Mouse (Mus musculus): ENCODE data around the gene Mta1.

The Mta1 gene

DNA sequence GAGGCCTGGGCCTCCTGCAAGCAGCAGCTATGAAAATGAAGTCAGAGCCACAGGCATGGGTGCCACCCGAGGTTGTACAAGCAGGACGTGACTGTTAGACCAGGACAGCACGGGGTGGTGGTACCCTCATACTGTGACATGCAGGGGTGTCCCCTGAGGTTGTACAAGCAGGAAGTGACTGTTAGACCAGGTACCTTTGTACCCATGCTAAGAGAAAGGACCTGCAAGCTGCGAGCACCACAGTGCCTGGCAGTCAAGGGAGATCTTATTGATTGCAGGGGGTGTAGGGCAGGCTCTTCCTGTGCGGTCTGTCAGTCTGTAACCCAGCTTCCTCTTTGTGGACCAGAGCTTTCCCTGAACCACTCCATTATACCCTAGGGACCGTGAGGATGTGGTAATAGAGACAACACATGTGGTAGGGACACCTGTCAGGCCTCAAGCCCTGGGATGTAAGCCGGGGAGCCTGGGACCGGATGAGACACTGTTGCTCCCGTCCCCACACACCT is 70.0 kb downstream of the Mta1 start:
- ATAC-seq (ENCODE audit: insufficient number of reproducible peaks, low FRiP score, low TSS enrichment): no peak

GRCm38 (mm10) chr12:113176960-113177725 is 79.1 kb downstream of the Mta1 start:
- no peak for ATAC-seq (ENCODE audit: insufficient number of reproducible peaks, low FRiP score, low TSS enrichment)

DNA sequence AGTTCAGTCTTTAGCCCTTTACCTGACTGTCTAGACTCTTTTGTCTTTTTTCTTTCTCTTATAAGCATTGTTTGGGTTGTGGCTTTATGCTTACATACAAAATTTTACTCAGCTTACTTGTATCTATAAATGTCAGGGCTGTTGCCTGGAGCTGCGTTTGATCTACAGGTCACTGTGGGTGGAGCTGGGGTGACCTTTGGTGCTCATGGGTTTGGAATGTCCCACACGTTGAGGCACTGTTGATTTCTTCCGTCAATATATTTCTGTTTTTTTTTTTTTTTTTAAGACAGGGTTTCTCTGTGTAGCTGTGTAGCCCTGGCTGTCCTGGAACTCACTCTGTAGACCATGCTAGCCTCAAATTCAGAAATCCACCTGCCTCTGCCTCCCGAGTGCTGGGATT is 82.9 kb downstream of the Mta1 start:
- no peak for ATAC-seq (ENCODE audit: insufficient number of reproducible peaks, low FRiP score, low TSS enrichment)

GRCm38 (mm10) chr12:113184945-113185344 is 86.9 kb downstream of the Mta1 start:
- ATAC-seq (ENCODE audit: insufficient number of reproducible peaks, low FRiP score, low TSS enrichment): no peak

DNA sequence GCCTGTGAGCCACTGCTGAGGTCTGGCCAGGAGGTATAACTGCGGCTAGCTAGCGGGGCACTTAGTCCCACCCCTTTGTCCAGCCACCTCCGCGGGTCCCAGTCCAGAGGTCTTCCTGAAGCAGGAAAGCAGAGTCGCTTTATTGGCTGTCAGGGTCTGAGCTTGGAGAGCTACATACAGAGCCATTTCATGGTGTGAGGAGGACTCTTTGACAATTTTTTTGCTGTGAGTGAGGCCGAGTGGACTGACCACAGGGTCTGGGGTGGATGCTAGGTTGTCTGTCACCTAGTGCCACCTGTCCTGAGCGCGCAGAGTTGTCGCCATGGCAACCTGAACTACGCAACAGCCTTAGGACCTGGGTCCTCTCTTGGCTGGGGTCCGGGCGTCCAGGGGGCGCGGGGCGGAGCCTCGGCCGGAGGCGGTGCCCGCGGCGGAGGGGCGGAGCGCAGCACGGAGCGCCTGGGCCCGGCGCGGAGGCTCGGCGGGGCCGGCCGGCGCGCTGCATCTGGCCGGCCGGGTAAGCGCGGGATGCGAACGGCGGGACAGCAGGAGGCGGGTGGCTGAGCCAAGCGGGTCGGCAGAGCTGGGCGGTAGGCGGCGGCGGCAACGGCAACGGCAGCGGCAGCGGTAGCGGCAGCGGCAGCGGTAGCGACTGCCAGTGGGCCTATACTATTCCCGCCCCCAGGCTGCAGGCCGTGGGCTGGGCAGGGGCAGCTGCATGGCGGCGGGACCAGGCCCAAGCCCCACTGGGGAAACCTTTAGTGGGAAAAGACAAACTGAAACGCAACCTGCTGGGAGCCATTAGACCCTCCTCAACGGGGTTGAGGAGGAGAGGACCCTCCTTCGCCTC is 87.6 kb downstream of the Mta1 start, which contains the start of gene Tmem121:
Gene Tmem121 (plus strand): TSS at position 489 of the 850 bp plus-strand sequence.
- 0 out of 2 replicates have a peak, but pooled peaks have one; percentile 22 for ATAC-seq (ENCODE audit: insufficient number of reproducible peaks, low FRiP score, low TSS enrichment)

DNA sequence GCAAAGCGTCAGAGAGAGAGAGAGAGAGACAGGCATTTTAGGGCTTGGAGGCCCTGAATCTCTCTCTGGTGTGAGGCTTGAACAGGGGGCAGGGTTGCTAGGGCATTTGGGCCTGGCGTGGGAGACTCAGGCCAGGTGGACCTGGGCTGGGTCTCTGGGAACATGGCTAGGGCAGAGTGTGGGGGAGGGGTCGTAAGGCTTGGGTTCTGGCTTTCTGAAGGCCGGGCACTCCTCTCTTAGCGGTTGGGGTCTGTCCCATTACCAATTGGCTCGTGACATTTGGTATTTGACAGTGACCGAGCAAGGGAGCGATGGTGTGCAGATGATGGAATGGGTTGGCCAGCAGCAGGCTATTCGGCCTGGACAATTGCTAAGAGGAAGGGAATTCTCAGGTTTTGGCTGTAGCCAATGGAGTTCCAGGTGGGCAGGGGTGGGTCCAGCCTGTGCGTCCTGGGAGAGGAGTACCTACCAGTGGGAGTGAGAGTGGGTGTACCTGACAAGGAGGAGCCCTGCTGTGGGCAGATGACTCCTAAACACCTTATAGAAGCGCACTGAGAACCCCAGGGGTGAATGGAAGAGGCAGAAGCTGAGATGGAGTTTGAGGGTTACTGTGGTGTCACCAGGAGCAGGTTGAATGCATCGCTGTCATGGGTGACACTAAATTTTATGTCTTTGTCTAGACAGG is 88.4 kb downstream of the Mta1 start:
- no peak for ATAC-seq (ENCODE audit: insufficient number of reproducible peaks, low FRiP score, low TSS enrichment)

Measured in cerebellum, adult (tissue).